8 mouse cellular contexts compared by ENCODE assay signal in genomic region chr8:114133510-114134362, GRCm38 (mm10). TPM values are rescaled to one million over a fixed set of nuclear protein-coding genes. Genes with fewer than 3 reads are reported as not detected.
A peak's percentile ranks its signal among the peaks of the same experiment; 100 is the strongest.
DNase-seq lines count a peak whose midpoint lies in the region; ATAC-seq lines count a peak whose summit lies in the region.

Gene Nudt7, plus strand, starts transcription at chr8:114133557.

- ATAC-seq in heart, embryonic 12.5 days (ENCODE audit: insufficient number of reproducible peaks, low FRiP score) = peak; percentile 93
- peak; percentile 96 for ATAC-seq in kidney, embryonic 16.5 days (ENCODE audit: low FRiP score, low TSS enrichment)

- 3% methylated on average over 23 of the region's 23 CpGs for WGBS in heart, embryonic 12.5 days
- WGBS in kidney, embryonic 16.5 days = 2% methylated on average over 23 of the region's 23 CpGs

- H3K4me2 ChIP-seq in heart, embryonic 12.5 days = peak within 1 kb of the TSS; percentile 91
- peak within 1 kb of the TSS; percentile 65 for H3K4me2 ChIP-seq in kidney, embryonic 16.5 days (replicated peaks; ENCODE audit: low read depth, low read length)

- H3K9ac ChIP-seq in heart, embryonic 12.5 days = peak within 1 kb of the TSS; percentile 80
- peak within 1 kb of the TSS; percentile 71 for H3K9ac ChIP-seq in kidney, embryonic 16.5 days (replicated peaks; ENCODE audit: low read length)

- no peaks in the 10 kb centered on the region for H3K27me3 ChIP-seq in heart, embryonic 12.5 days (replicated peaks)
- H3K27me3 ChIP-seq in kidney, embryonic 16.5 days (ENCODE audit: insufficient read depth, low read length) = no peaks in the 10 kb centered on the region

- peak within 1 kb of the TSS; percentile 70 for H3K4me3 ChIP-seq in heart, embryonic 12.5 days
- H3K4me3 ChIP-seq in kidney, embryonic 16.5 days (ENCODE audit: low read length) = peak within 1 kb of the TSS; percentile 68

- peak; percentile 94 for DNase-seq in CD4-positive helper T cell, adult 2 months (ENCODE audit: low read depth, low spot score)
- peak; percentile 87 for DNase-seq in c-Kit-negative CD71-positive TER-119-positive erythroid progenitor cells, embryonic 14.5 days (ENCODE audit: low read depth, low spot score)
- peak; percentile 85 for DNase-seq in fat pad, adult 2 months (ENCODE audit: extremely low read depth, low read depth, low spot score)
- peak; percentile 95 for DNase-seq in liver
- peak; percentile 63 to 64 for DNase-seq in monocyte, adult 2 months (ENCODE audit: low read depth in 1 of 2, low spot score in 2 of 2)
- peak; percentile 89 to 93 for DNase-seq in spleen, postnatal 36 days (ENCODE audit: low spot score in 2 of 2)

- peaks cover 14% of the 10 kb centered on the region for H3K4me1 ChIP-seq in heart, embryonic 12.5 days (replicated peaks)
- peaks cover 4% of the 10 kb centered on the region; the same call in 1 of the 2 replicates for H3K4me1 ChIP-seq in kidney, embryonic 16.5 days (ENCODE audit: insufficient read depth, low read length)

- H3K9me3 ChIP-seq in heart, embryonic 12.5 days (replicated peaks) = no peaks in the 10 kb centered on the region
- no peaks in the 10 kb centered on the region for H3K9me3 ChIP-seq in kidney, embryonic 16.5 days (ENCODE audit: low read length)

- no peaks in the 10 kb centered on the region for H3K36me3 ChIP-seq in heart, embryonic 12.5 days
- no peaks in the 10 kb centered on the region for H3K36me3 ChIP-seq in kidney, embryonic 16.5 days (ENCODE audit: insufficient read depth, low read length)

- H3K27ac ChIP-seq in heart, embryonic 12.5 days (ENCODE audit: poor library complexity, severe bottlenecking) = peak within 1 kb of the TSS; percentile 68
- H3K27ac ChIP-seq in kidney, embryonic 16.5 days (ENCODE audit: low read length) = peak within 1 kb of the TSS; percentile 68

RNA-seq across cellular contexts. Expression of gene Nudt7, which starts in this region (rescaled TPM):
- 23.5 and 23.7 TPM in 2 replicates for polyA plus RNA-seq in heart, embryonic 12.5 days (2016; fragmentation: Nextera tagmentation; extraction: Ambion mirVana)
- polyA plus RNA-seq in kidney, embryonic 16.5 days (2015; fragmentation: Nextera tagmentation; extraction: Ambion mirVana) = 16.9 and 18.2 TPM in 2 replicates

Comparison
In these comparisons a context has a peak if more than half of its experiments do, and no peak if none do; other contexts are left out.
1. Peak in every context shown above with its lines: DNase-seq, ATAC-seq, H3K4me3 ChIP-seq and H3K27ac ChIP-seq.